Mouse (Mus musculus) embryonic facial prominence, embryonic 14.5 days (tissue): Measurements from ENCODE around the gene Mapk10. TPM values are rescaled to one million over a fixed set of nuclear protein-coding genes. Genes with fewer than 3 reads are reported as not detected.

Source experiments
- ATAC-seq: fragments of 200-750 bp; cut with Nextera tagmentation; 2 replicates; pipeline ENCODE4 v1.8.0; 2017; ENCODE audit warnings: low read depth, moderate number of reproducible peaks, moderate TSS enrichment
- DNase-seq: peaks from one replicate; pipeline ENCODE4 v3.0.0-alpha.2; 2015; ENCODE audit warnings: low spot score
- H3K27ac ChIP-seq: fragments of 300-500 bp; sonication (generic); replicated peaks from 2 replicates; pipeline ENCODE4 v1.5.1; 2014; ENCODE audit warnings: low read depth, mild to moderate bottlenecking, low read length, moderate library complexity
- H3K27me3 ChIP-seq: fragments of 300-500 bp; sonication (generic); replicated peaks from 2 replicates; pipeline ENCODE4 v1.6.1; 2014; ENCODE audit warnings: low read length; ENCODE audit not compliant: control insufficient read depth, insufficient read depth
- H3K36me3 ChIP-seq: fragments of 300-500 bp; sonication (generic); 2 replicates; pipeline ENCODE4 v1.6.1; 2014; ENCODE audit warnings: low read length, mixed read lengths; ENCODE audit not compliant: control insufficient read depth, insufficient read depth
- H3K4me1 ChIP-seq: fragments of 300-500 bp; sonication (generic); 2 replicates; pipeline ENCODE4 v1.6.1; 2014; ENCODE audit warnings: antibody characterized with exemption, low read length; ENCODE audit not compliant: control insufficient read depth, insufficient read depth
- H3K4me2 ChIP-seq: fragments of 300-500 bp; sonication (generic); 2 replicates; pipeline ENCODE4 v1.6.1; 2014; ENCODE audit warnings: low read depth, mild to moderate bottlenecking, low read length, moderate library complexity, mixed read lengths
- H3K4me3 ChIP-seq: fragments of 300-500 bp; sonication (generic); 2 replicates; pipeline ENCODE4 v1.5.1; 2014; ENCODE audit warnings: low read depth, mild to moderate bottlenecking, low read length
- H3K9ac ChIP-seq: fragments of 300-500 bp; sonication (generic); 2 replicates; pipeline ENCODE4 v1.6.1; 2014; ENCODE audit warnings: low read depth, mild to moderate bottlenecking, low read length, moderate library complexity, mixed read lengths
- H3K9me3 ChIP-seq: fragments of 300-500 bp; sonication (generic); 2 replicates; pipeline ENCODE4 v1.6.1; 2016; ENCODE audit warnings: low read length; ENCODE audit not compliant: control insufficient read depth
- WGBS: fragments of 180-500 bp; shearing (Covaris S2); extraction: QIAGEN DNeasy Blood & Tissue Kit; methylation state at CpG from one replicate; pipeline ENCODE4 v1.1.7; 2014; 5-methylcytosine and 5-hydroxymethylcytosine counted together
- polyA plus RNA-seq: library from polyadenylated mRNA; unstranded; fragments of >200 nt; fragmentation: Nextera tagmentation; extraction: Ambion mirVana; gene quantifications from 2 replicates; pipeline ENCODE4 v1.2.1, GENCODE M21; 2014

Mapk10 gene
- polyA plus RNA-seq, 1 experiment from 2014 or later = 4.9 TPM

DNA sequence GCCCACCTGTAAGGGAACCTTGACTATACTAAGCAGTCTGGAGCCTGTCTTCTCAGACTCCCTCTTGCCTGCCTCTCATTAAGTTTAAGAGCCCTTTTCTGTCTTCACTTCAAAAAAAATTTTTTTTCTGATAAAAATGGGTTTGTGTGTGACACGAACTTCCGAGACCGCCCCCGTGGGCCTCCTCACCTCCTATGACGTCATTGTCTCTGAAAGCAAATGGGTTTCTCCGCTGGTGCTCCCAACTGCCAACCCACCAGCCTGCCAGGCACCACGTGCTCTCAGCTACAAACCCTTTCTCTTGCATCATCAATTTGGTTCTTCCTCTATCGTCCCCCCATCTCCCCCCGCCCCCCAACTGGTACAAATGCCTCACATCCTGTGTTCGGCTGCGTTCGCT, 307.1 kb downstream of the Mapk10 start:
- DNase-seq (no peak), ATAC-seq (no peak)
- Histone ChIP-seq H3K4me1 (no peaks in the 10 kb centered on the region), H3K36me3 (peaks cover 8% of the 10 kb centered on the region; the same call in 1 of the 2 replicates), H3K9me3 (no peaks in the 10 kb centered on the region), H3K4me2 (no peak overlapping the region), H3K27ac (no peak overlapping the region), H3K27me3 (no peaks in the 10 kb centered on the region), H3K9ac (no peak overlapping the region), H3K4me3 (no peak overlapping the region)
- 84% methylated on average over 12 of the region's 12 CpGs for WGBS

DNA sequence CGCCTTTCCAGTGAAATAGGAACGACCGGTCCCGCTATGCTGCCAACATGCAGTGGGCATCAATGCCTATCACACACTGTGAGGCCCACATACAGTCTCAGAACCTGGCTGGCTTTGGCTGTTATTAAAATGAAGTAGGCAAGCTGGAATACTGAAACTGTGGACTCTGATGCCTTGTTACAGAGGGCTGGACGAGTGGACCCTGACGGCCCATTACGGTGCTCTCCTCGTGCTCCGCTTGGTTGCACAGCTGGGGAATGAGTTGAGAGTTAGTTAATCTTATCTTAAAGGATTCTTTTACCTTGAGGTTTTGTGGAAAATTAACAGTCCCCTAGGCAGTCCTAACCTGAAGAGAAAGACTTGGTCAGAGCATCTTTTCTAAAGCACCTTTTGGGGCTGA, 307.6 kb downstream of the Mapk10 start:
- ATAC-seq (no peak), DNase-seq (no peak)
- Histone ChIP-seq H3K4me3 (no peak overlapping the region), H3K36me3 (peaks cover 11% of the 10 kb centered on the region; the same call in 1 of the 2 replicates), H3K4me2 (no peak overlapping the region), H3K27ac (no peak overlapping the region), H3K27me3 (no peaks in the 10 kb centered on the region), H3K9ac (no peak overlapping the region), H3K9me3 (no peaks in the 10 kb centered on the region), H3K4me1 (no peaks in the 10 kb centered on the region)
- 89% methylated on average over 9 of the region's 9 CpGs for WGBS

DNA sequence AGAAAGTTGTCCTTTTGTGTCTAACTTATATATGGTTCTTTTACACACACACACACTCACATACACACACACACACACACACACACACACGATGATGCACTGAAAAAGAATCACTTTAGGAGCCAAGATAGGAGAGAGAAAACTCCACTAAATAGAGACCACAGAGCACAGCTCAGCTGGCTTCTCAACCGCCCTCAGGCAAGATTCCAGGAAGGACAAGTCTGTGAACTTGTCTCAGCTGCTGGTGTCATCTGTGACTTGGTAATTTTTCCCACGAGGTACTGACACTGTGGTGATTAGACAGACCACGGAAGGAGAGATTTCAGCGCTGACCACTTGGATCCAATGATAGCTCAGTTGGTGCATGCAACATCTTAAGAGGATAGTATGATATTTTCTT, 310.0 kb downstream of the Mapk10 start:
- WGBS = 66% methylated on average over 5 of the region's 5 CpGs

DNA sequence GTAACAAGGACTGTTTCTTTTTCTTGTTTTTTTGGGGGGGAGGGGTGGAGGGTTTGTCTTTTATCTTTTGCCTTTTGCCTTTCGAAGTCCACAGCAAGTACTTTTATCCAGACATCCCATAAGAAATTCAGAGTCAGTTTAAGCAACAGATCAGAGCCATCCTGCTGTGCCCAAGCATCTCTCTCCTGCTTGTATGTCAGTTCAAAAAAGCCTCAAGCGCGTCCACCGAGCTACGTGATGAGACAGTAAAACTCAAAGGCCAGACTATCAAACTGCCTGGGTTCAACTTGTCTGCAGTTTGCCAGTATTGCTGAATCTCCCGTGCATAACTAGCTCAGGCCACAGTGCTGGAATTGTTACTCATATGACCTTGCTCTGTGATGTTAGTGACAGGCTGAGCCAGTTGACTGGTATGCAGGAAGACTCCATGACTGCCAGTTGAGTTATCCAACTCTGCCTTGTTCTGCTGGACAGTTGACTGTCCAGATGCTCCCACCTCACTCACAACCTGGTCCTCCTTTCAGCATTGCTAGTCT, 311.4 kb downstream of the Mapk10 start:
- Histone ChIP-seq H3K36me3 (peaks cover 26% of the 10 kb centered on the region), H3K4me2 (no peak overlapping the region), H3K4me3 (no peak overlapping the region), H3K9me3 (no peaks in the 10 kb centered on the region), H3K9ac (no peak overlapping the region), H3K4me1 (no peaks in the 10 kb centered on the region), H3K27me3 (no peaks in the 10 kb centered on the region), H3K27ac (no peak overlapping the region)
- ATAC-seq = no peak
- no peak for DNase-seq
- 68% methylated on average over 6 of the region's 6 CpGs for WGBS

More for the DNA sequence above, 310.0 kb downstream of the Mapk10 start:
- ATAC-seq = no peak
- H3K4me3 ChIP-seq = no peak overlapping the region
- H3K9ac ChIP-seq = no peak overlapping the region
- H3K9me3 ChIP-seq = no peaks in the 10 kb centered on the region
- H3K4me1 ChIP-seq = no peaks in the 10 kb centered on the region
- no peak overlapping the region for H3K4me2 ChIP-seq
- H3K36me3 ChIP-seq = peaks cover 26% of the 10 kb centered on the region
- no peak overlapping the region for H3K27ac ChIP-seq
- DNase-seq = peak; percentile 9
- H3K27me3 ChIP-seq = no peaks in the 10 kb centered on the region

DNA sequence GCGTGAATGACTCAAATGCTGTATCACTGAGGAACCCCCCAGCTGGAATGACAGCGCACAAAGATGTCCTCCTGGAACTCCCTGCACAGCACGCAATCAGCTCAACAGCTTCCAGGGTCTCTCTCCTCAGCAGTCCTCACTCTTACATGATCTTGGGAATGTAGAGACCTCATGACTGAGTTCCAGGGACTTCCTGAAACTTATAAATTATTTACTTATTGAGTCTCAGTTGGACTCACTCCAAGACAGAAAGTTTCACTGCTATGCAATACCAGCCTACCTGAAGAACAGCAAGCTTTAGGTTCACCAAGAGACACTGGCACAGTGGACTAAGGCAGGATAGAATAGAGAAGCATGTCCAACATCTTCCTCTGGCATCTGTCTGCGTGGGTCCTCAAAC, 312.8 kb downstream of the Mapk10 start:
- DNase-seq (no peak), ATAC-seq (no peak)
- Histone ChIP-seq H3K4me1 (no peaks in the 10 kb centered on the region), H3K9me3 (no peaks in the 10 kb centered on the region), H3K27me3 (no peaks in the 10 kb centered on the region), H3K27ac (no peak overlapping the region), H3K4me3 (no peak overlapping the region), H3K36me3 (peaks cover 26% of the 10 kb centered on the region), H3K4me2 (no peak overlapping the region), H3K9ac (no peak overlapping the region)
- WGBS = 87% methylated on average over 4 of the region's 4 CpGs

DNA sequence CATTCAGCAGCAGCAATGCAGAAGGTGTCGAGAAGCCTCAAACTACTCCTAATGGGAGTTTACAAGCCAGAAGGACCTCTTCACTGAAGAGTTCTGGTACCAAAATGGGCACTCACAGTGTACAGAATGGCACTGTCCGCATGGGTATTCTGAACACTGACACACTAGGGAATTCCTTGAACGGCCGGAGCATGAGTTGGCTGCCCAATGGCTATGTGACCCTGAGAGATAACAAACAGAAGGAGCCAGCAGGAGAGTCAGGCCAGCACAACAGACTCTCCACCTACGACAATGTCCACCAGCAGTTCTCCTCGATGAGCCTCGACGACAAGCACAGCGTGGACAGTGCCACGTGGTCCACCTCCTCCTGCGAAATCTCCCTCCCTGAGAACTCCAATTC, 318.9 kb downstream of the Mapk10 start:
- no peak for DNase-seq
- Histone ChIP-seq H3K9me3 (no peaks in the 10 kb centered on the region), H3K27me3 (no peaks in the 10 kb centered on the region), H3K4me3 (no peak overlapping the region), H3K36me3 (peaks cover 18% of the 10 kb centered on the region), H3K9ac (no peak overlapping the region), H3K27ac (no peak overlapping the region), H3K4me2 (no peak overlapping the region), H3K4me1 (no peaks in the 10 kb centered on the region)
- ATAC-seq = no peak
- 95% methylated on average over 11 of the region's 11 CpGs for WGBS

DNA sequence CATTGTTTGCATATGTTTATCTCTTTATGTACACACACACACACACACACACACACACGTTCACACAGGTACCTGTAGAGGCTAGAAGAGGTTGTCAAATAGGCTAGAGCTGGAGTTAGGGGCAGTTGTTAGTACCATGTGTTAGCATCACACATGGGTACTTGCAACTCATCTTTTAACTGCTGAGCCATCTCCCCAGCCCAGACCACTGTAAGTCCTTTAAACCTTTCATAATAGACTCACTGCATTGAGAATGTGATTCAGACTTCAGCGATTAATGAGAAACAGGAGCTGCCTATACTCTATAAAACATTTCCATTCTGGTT, 322.0 kb downstream of the Mapk10 start:
- Histone ChIP-seq H3K4me3 (no peak overlapping the region), H3K4me2 (no peak overlapping the region), H3K27ac (no peak overlapping the region), H3K9me3 (no peaks in the 10 kb centered on the region), H3K4me1 (no peaks in the 10 kb centered on the region), H3K36me3 (peaks cover 11% of the 10 kb centered on the region), H3K9ac (no peak overlapping the region), H3K27me3 (no peaks in the 10 kb centered on the region)
- 77% methylated on average over 2 of the region's 2 CpGs for WGBS
- DNase-seq = no peak
- no peak for ATAC-seq

DNA sequence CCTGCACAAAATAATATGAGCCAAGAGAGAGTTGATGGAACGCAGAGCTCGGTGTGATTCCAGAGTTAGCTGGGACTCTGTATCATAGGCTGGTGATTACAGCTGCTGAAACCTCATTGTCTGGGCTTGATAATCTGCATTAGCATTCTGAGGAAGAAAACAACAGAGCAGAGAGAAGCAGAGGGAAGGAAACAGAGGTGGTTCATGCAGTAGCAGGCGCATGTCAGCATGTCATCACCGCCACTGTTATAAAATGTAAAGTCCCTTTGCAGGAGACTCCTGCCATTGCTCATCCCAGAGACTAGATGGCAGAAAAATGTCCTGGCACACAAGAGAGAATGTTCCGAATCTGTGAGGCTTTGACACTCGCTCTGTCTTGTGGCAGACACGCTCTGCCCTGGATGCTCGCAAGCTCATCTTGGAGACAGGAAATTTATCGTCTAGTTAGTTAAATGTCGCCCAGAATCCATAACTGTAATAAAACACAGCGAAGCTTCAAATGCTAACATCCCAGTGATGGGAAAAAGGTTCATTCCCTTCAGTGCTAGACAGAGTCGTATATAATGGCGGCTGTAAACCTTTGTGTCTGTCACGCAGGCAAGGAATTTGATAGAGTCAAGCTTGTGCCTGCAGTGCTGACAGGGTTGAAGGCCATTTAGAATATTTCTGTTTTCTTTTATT, 322.5 kb downstream of the Mapk10 start:
- DNase-seq (no peak), ATAC-seq (no peak)
- Histone ChIP-seq H3K9me3 (no peaks in the 10 kb centered on the region), H3K4me3 (no peak overlapping the region), H3K9ac (no peak overlapping the region), H3K27me3 (no peaks in the 10 kb centered on the region), H3K4me1 (no peaks in the 10 kb centered on the region), H3K4me2 (no peak overlapping the region), H3K27ac (no peak overlapping the region), H3K36me3 (peaks cover 11% of the 10 kb centered on the region)
- WGBS = 77% methylated on average over 14 of the region's 14 CpGs

DNA sequence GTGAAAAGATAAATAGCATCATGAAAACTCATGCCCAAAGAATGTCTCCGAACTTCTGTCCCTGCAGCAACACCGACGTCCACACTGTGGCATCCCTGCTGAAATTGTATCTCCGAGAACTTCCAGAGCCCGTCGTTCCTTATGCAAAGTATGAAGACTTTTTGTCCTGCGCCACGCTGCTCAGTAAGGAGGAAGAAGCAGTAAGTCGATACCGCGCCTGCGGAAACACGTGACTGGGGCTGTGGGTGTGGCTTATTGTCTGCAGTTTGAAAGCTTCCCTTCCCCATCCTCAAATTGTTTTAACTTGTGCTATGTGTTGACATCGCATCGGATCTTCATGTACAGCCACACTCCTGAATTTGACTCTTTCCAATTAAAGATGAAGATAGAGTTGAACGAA, 335.5 kb downstream of the Mapk10 start:
- Histone ChIP-seq H3K27me3 (no peaks in the 10 kb centered on the region), H3K9ac (no peak overlapping the region), H3K36me3 (peaks cover 10% of the 10 kb centered on the region; the same call in 1 of the 2 replicates), H3K4me2 (peak overlapping the region; percentile 26; the same call in 1 of the 2 replicates), H3K4me1 (peaks cover 4% of the 10 kb centered on the region; the same call in 1 of the 2 replicates), H3K9me3 (no peaks in the 10 kb centered on the region), H3K27ac (no peak overlapping the region), H3K4me3 (no peak overlapping the region)
- 57% methylated on average over 16 of the region's 16 CpGs for WGBS
- DNase-seq (no peak), ATAC-seq (no peak)
